Mouse (Mus musculus): ENCODE results near the gene Frmd4b. TPM values are rescaled to one million over a fixed set of nuclear protein-coding genes. Genes with fewer than 3 reads are reported as not detected.

Gene Frmd4b
- polyA plus RNA-seq, 1 experiment from 2014 or later = 12.1 TPM

GRCm38 (mm10) chr6:97463898-97464524, 153.3 kb downstream of the Frmd4b start:
- 45% methylated on average over 17 of the region's 17 CpGs for WGBS
- peak overlapping the region; percentile 23; the same call in 1 of the 2 replicates for H3K4me2 ChIP-seq
- H3K36me3 ChIP-seq = no peaks in the 10 kb centered on the region
- no peaks in the 10 kb centered on the region for H3K9me3 ChIP-seq (replicated peaks)
- peak; percentile 39; the same call in 1 of the 2 replicates for ATAC-seq (replicated peaks; ENCODE audit: insufficient number of reproducible peaks, insufficient read depth, low FRiP score, low read depth)
- no peaks in the 10 kb centered on the region for H3K27me3 ChIP-seq
- H3K27ac ChIP-seq = peak overlapping the region; percentile 72
- H3K4me3 ChIP-seq = no peak overlapping the region
- H3K9ac ChIP-seq = no peak overlapping the region
- peaks cover 9% of the 10 kb centered on the region for H3K4me1 ChIP-seq (replicated peaks)

- peaks cover 12% of the 10 kb centered on the region for H3K4me1 ChIP-seq (replicated peaks)
- no peak overlapping the region for H3K27ac ChIP-seq
- H3K27me3 ChIP-seq = no peaks in the 10 kb centered on the region
- H3K4me3 ChIP-seq = no peak overlapping the region
- no peak overlapping the region for H3K9ac ChIP-seq
- H3K9me3 ChIP-seq (replicated peaks) = no peaks in the 10 kb centered on the region
- ATAC-seq (replicated peaks; ENCODE audit: insufficient number of reproducible peaks, insufficient read depth, low FRiP score, low read depth) = no peak
- no peaks in the 10 kb centered on the region for H3K36me3 ChIP-seq
- no peak overlapping the region for H3K4me2 ChIP-seq
These were observed 154.9 kb downstream of the Frmd4b start for GRCm38 (mm10) chr6:97462421-97462820.

GRCm38 (mm10) chr6:97459112-97459511, 158.2 kb downstream of the Frmd4b start:
- Histone ChIP-seq H3K4me2 (peak overlapping the region; percentile 37; the same call in 1 of the 2 replicates), H3K27ac (peak overlapping the region; percentile 50), H3K4me3 (peak overlapping the region; percentile 39), H3K36me3 (no peaks in the 10 kb centered on the region), H3K9me3 (replicated peaks) (no peaks in the 10 kb centered on the region), H3K9ac (no peak overlapping the region), H3K4me1 (replicated peaks) (peaks cover 18% of the 10 kb centered on the region), H3K27me3 (no peaks in the 10 kb centered on the region)
- 59% methylated on average over 7 of the region's 7 CpGs for WGBS
- no peak for ATAC-seq (replicated peaks; ENCODE audit: insufficient number of reproducible peaks, insufficient read depth, low FRiP score, low read depth)

DNA sequence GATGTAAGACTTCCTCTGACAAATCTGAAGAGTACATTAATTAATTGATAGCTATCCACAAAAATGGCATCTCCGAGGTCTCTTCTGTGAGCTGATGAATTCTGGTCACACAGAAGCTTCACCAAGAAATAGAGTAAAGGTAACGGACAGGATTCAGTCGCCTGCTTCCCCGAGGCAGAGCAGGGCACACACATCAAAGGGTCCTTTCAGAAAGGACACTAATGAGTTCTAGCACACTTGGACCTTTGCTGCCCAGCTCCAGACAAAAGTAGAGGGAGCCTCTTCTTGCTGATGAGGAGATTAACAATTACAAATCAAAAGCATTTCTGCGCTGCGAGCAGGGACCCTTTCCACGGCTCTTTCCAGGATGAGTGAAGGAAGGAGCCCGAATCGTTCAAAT, 159.0 kb downstream of the Frmd4b start:
- H3K4me3 ChIP-seq = peak overlapping the region; percentile 39
- peak overlapping the region; percentile 50 for H3K27ac ChIP-seq
- no peak for ATAC-seq (replicated peaks; ENCODE audit: insufficient number of reproducible peaks, insufficient read depth, low FRiP score, low read depth)
- no peak overlapping the region for H3K9ac ChIP-seq
- no peaks in the 10 kb centered on the region for H3K9me3 ChIP-seq (replicated peaks)
- 54% methylated on average over 9 of the region's 9 CpGs for WGBS
- H3K27me3 ChIP-seq = no peaks in the 10 kb centered on the region
- peak overlapping the region; percentile 37 for H3K4me2 ChIP-seq
- H3K36me3 ChIP-seq = no peaks in the 10 kb centered on the region
- H3K4me1 ChIP-seq (replicated peaks) = peaks cover 11% of the 10 kb centered on the region

- Histone ChIP-seq H3K27me3 (no peaks in the 10 kb centered on the region), H3K4me1 (replicated peaks) (peaks cover 10% of the 10 kb centered on the region), H3K9me3 (replicated peaks) (no peaks in the 10 kb centered on the region), H3K9ac (no peak overlapping the region), H3K4me2 (peak overlapping the region; percentile 37), H3K4me3 (peak overlapping the region; percentile 39), H3K36me3 (no peaks in the 10 kb centered on the region), H3K27ac (peak overlapping the region; percentile 72)
- ATAC-seq (replicated peaks; ENCODE audit: insufficient number of reproducible peaks, insufficient read depth, low FRiP score, low read depth) = peak; percentile 81
- 31% methylated on average over 3 of the region's 3 CpGs for WGBS
These were observed 159.4 kb downstream of the Frmd4b start for GRCm38 (mm10) chr6:97457954-97458353.

DNA sequence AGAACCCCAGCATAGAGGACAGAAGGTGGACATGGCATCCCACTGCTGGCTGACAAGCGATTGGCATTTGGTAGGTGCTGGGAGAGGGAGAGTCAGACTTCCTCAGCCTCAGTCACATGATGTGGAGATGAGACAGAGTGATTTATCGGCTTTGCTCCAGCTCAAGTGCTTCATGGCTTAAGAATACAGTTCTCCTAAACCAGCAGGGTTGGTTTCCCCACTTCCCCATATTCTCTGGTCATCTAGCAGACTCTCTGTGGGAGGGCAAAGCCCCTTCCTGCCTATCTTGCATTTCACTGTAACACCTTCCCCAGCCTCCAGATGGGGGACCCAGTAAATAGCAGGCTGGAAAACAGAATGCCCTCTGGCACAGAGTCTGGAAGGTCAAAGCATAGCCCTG, 160.1 kb downstream of the Frmd4b start:
- WGBS = 17% methylated on average over 2 of the region's 2 CpGs
- peak overlapping the region; percentile 11 for H3K4me3 ChIP-seq
- peak overlapping the region; percentile 37 for H3K4me2 ChIP-seq
- ATAC-seq (replicated peaks; ENCODE audit: insufficient number of reproducible peaks, insufficient read depth, low FRiP score, low read depth) = no peak
- H3K27me3 ChIP-seq = no peaks in the 10 kb centered on the region
- H3K36me3 ChIP-seq = no peaks in the 10 kb centered on the region
- H3K9ac ChIP-seq = no peak overlapping the region
- no peaks in the 10 kb centered on the region for H3K9me3 ChIP-seq (replicated peaks)
- H3K27ac ChIP-seq = peak overlapping the region; percentile 72
- H3K4me1 ChIP-seq (replicated peaks) = peaks cover 10% of the 10 kb centered on the region

GRCm38 (mm10) chr6:97452223-97452622, 165.1 kb downstream of the Frmd4b start:
- no peaks in the 10 kb centered on the region for H3K36me3 ChIP-seq
- H3K27me3 ChIP-seq = no peaks in the 10 kb centered on the region
- H3K4me3 ChIP-seq = no peak overlapping the region
- no peak overlapping the region for H3K4me2 ChIP-seq
- no peaks in the 10 kb centered on the region for H3K9me3 ChIP-seq (replicated peaks)
- 81% methylated on average over 5 of the region's 5 CpGs for WGBS
- ATAC-seq (replicated peaks; ENCODE audit: insufficient number of reproducible peaks, insufficient read depth, low FRiP score, low read depth) = no peak
- peaks cover 4% of the 10 kb centered on the region; the same call in 1 of the 2 replicates for H3K4me1 ChIP-seq (replicated peaks)
- no peak overlapping the region for H3K9ac ChIP-seq
- H3K27ac ChIP-seq = no peak overlapping the region

DNA sequence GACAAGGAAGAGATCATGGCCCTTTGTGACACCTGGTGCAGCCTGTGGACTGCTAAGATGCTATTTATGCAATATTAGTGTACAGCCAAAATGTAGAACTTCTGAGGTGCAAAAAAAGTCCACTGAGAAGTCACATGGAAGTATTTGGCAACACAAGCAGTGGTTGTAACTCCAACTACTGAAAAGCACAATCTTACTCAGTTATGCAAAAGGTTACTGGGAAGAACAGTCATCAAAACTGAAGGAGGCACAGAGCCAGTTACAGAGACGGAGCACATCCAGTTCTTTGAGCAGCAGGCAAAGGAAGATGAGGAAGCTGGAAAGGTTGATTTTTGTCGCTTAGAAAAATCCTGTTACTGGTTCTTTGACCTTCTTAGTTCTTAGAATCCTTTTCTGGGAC, 167.5 kb downstream of the Frmd4b start:
- Histone ChIP-seq H3K4me1 (replicated peaks) (0 out of 2 replicates have a peak, but pooled peaks cover 4% of the 10 kb centered on the region), H3K4me2 (no peak overlapping the region), H3K27ac (no peak overlapping the region), H3K9me3 (replicated peaks) (no peaks in the 10 kb centered on the region), H3K9ac (no peak overlapping the region), H3K36me3 (no peaks in the 10 kb centered on the region), H3K4me3 (no peak overlapping the region), H3K27me3 (no peaks in the 10 kb centered on the region)
- WGBS = 78% methylated on average over 2 of the region's 2 CpGs
- no peak for ATAC-seq (replicated peaks; ENCODE audit: insufficient number of reproducible peaks, insufficient read depth, low FRiP score, low read depth)

- WGBS = 68% methylated on average over 4 of the region's 4 CpGs
- H3K27me3 ChIP-seq = no peaks in the 10 kb centered on the region
- no peaks in the 10 kb centered on the region for H3K9me3 ChIP-seq (replicated peaks)
- no peaks in the 10 kb centered on the region for H3K36me3 ChIP-seq
- H3K27ac ChIP-seq = no peak overlapping the region
- H3K9ac ChIP-seq = no peak overlapping the region
- no peak for ATAC-seq (replicated peaks; ENCODE audit: insufficient number of reproducible peaks, insufficient read depth, low FRiP score, low read depth)
- no peak overlapping the region for H3K4me3 ChIP-seq
- peaks cover 6% of the 10 kb centered on the region for H3K4me1 ChIP-seq (replicated peaks)
- H3K4me2 ChIP-seq = no peak overlapping the region
These were observed 170.3 kb downstream of the Frmd4b start for GRCm38 (mm10) chr6:97447020-97447419.

- Histone ChIP-seq H3K4me1 (replicated peaks) (peaks cover 6% of the 10 kb centered on the region), H3K4me3 (no peak overlapping the region), H3K9me3 (replicated peaks) (no peaks in the 10 kb centered on the region), H3K4me2 (no peak overlapping the region), H3K27me3 (no peaks in the 10 kb centered on the region), H3K36me3 (no peaks in the 10 kb centered on the region), H3K27ac (no peak overlapping the region), H3K9ac (no peak overlapping the region)
- ATAC-seq (replicated peaks; ENCODE audit: insufficient number of reproducible peaks, insufficient read depth, low FRiP score, low read depth) = no peak
- WGBS = 73% methylated on average over 5 of the region's 5 CpGs
These were observed 173.2 kb downstream of the Frmd4b start for GRCm38 (mm10) chr6:97444145-97444544.

GRCm38 (mm10) chr6:97443522-97443921, 173.8 kb downstream of the Frmd4b start:
- H3K9ac ChIP-seq = no peak overlapping the region
- WGBS = 53% methylated on average over 4 of the region's 4 CpGs
- no peaks in the 10 kb centered on the region for H3K36me3 ChIP-seq
- no peak overlapping the region for H3K27ac ChIP-seq
- no peak overlapping the region for H3K4me2 ChIP-seq
- no peaks in the 10 kb centered on the region for H3K27me3 ChIP-seq
- ATAC-seq (replicated peaks; ENCODE audit: insufficient number of reproducible peaks, insufficient read depth, low FRiP score, low read depth) = no peak
- no peak overlapping the region for H3K4me3 ChIP-seq
- H3K4me1 ChIP-seq (replicated peaks) = peaks cover 6% of the 10 kb centered on the region
- H3K9me3 ChIP-seq (replicated peaks) = no peaks in the 10 kb centered on the region

DNA sequence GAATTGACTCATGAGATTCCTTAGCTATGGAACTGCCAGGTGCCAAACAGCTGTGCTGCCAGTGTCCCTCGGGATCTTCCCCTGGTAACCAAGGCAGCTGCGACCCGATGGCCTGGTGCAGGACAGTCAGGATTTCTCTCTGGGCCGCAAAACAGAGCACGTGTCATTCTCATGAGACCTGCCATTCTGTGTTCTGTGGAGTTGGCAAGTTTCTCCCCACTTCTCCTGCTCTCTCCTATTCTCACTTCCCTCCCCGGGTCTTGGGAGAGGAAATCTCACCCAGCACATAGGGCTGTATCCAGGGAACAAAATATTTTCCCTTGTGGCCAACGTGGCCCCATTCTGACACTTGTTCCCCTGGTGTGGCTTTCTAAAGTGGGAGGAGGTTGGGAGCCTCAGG, 176.0 kb downstream of the Frmd4b start:
- Histone ChIP-seq H3K27me3 (no peaks in the 10 kb centered on the region), H3K4me1 (replicated peaks) (peaks cover 6% of the 10 kb centered on the region), H3K9ac (no peak overlapping the region), H3K9me3 (replicated peaks) (no peaks in the 10 kb centered on the region), H3K4me3 (no peak overlapping the region), H3K36me3 (no peaks in the 10 kb centered on the region), H3K27ac (no peak overlapping the region), H3K4me2 (no peak overlapping the region)
- ATAC-seq (replicated peaks; ENCODE audit: insufficient number of reproducible peaks, insufficient read depth, low FRiP score, low read depth) = no peak
- 49% methylated on average over 7 of the region's 7 CpGs for WGBS
